Mouse (Mus musculus): ENCODE data around the gene Mrgprh. TPM values are rescaled to one million over a fixed set of nuclear protein-coding genes. Genes with fewer than 3 reads are reported as not detected.

The Mrgprh gene
- total and polyA plus RNA-seq, 3 experiments: 5.6 to 9.2 (median 5.7) TPM

DNA sequence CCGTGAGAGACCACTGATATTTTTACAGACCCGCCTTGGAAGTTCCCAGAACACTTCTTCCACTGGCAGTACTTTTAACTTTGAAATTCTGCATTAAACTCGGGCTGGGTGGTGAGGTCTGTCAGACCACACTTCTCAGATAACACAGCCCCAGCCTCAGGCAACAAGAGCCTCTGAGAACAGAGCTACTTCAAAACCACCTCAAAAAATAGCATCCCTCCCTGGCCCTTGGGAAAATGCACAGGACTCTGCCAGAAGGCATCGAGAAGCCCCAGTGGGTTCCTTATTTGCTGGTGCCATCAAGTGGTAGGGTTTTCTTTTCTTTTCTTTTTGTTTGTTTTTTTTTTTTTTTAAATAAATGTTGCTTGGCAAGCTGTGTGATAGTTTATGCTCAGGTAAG, 7.2 kb upstream of the Mrgprh start:
- WGBS: 14% methylated on average over 4 of the region's 4 CpGs
- Histone ChIP-seq H3K9ac (ENCODE audit: low read depth, low read length) (no peak overlapping the region), H3K79me2 (replicated peaks; ENCODE audit: control insufficient read depth, insufficient read depth, low read length) (no peaks in the 10 kb centered on the region), H3K4me1 (ENCODE audit: control insufficient read depth, insufficient read depth, low read length) (no peaks in the 10 kb centered on the region; the same call in 1 of the 2 replicates), H3K4me3 (no peak overlapping the region), H3K27ac (no peak overlapping the region), H3K36me3 (ENCODE audit: control insufficient read depth, insufficient read depth, low read length) (no peaks in the 10 kb centered on the region), H3K27me3 (ENCODE audit: control insufficient read depth, insufficient read depth, low read length) (no peaks in the 10 kb centered on the region)
- TF ChIP-seq EP300 (IDR thresholded peaks at IDR 0.05; ENCODE audit: insufficient read depth, low read depth, low read length): no peak
- no peak for TF ChIP-seq CTCF (IDR thresholded peaks at IDR 0.05)
- TF ChIP-seq POLR2A (IDR thresholded peaks at IDR 0.05; ENCODE audit: insufficient read depth, low read depth, low read length): no peak
- DNase-seq: no peak
- intact Hi-C loops (cut with DNase I): loop anchor here (10.0 kb wide), 1 partner anchor 454 kb away; no protein-coding TSS in a partner anchor

GRCm38 (mm10) chr17:12872275-12873028, 3.4 kb upstream of the Mrgprh start:
- Histone ChIP-seq H3K9ac (ENCODE audit: low read depth, low read length) (no peak overlapping the region), H3K27me3 (ENCODE audit: control insufficient read depth, insufficient read depth, low read length) (no peaks in the 10 kb centered on the region), H3K4me1 (ENCODE audit: control insufficient read depth, insufficient read depth, low read length) (no peaks in the 10 kb centered on the region), H3K36me3 (ENCODE audit: control insufficient read depth, insufficient read depth, low read length) (no peaks in the 10 kb centered on the region), H3K79me2 (replicated peaks; ENCODE audit: control insufficient read depth, insufficient read depth, low read length) (no peaks in the 10 kb centered on the region), H3K4me3 (no peak overlapping the region), H3K27ac (no peak overlapping the region)
- 73% methylated on average over 16 of the region's 16 CpGs for WGBS
- TF ChIP-seq POLR2A (IDR thresholded peaks at IDR 0.05; ENCODE audit: insufficient read depth, low read depth, low read length): no peak
- no peak for TF ChIP-seq CTCF (IDR thresholded peaks at IDR 0.05)
- no peak for TF ChIP-seq EP300 (IDR thresholded peaks at IDR 0.05; ENCODE audit: insufficient read depth, low read depth, low read length)
- DNase-seq: no peak
- intact Hi-C loops (cut with DNase I): no loop called here

GRCm38 (mm10) chr17:12880178-12880577, 4.3 kb downstream of the Mrgprh start:
- peak; percentile 75 to 79 for DNase-seq
- intact Hi-C loops (cut with DNase I): loop anchor here (2.0 to 5.0 kb wide), 2 partner anchors 117 to 132 kb away; no protein-coding TSS in a partner anchor
- Histone ChIP-seq H3K27ac (peak overlapping the region; percentile 36; the same call in 1 of the 2 replicates), H3K4me3 (peak overlapping the region; percentile 20; the same call in 1 of the 2 replicates), H3K79me2 (replicated peaks; ENCODE audit: control insufficient read depth, insufficient read depth, low read length) (no peaks in the 10 kb centered on the region), H3K36me3 (ENCODE audit: control insufficient read depth, insufficient read depth, low read length) (no peaks in the 10 kb centered on the region), H3K4me1 (ENCODE audit: control insufficient read depth, insufficient read depth, low read length) (peaks cover 2% of the 10 kb centered on the region; the same call in 1 of the 2 replicates), H3K9ac (ENCODE audit: low read depth, low read length) (peak overlapping the region; percentile 37; the same call in 1 of the 2 replicates), H3K27me3 (ENCODE audit: control insufficient read depth, insufficient read depth, low read length) (no peaks in the 10 kb centered on the region)
- WGBS: 2% methylated on average over 14 of the region's 14 CpGs
- TF ChIP-seq EP300 (IDR thresholded peaks at IDR 0.05; ENCODE audit: insufficient read depth, low read depth, low read length) (0 out of 2 replicates have a peak, but pooled peaks have one; percentile 22), POLR2A (IDR thresholded peaks at IDR 0.05; ENCODE audit: insufficient read depth, low read depth, low read length) (no peak), CTCF (IDR thresholded peaks at IDR 0.05) (peak; percentile 90)

DNA sequence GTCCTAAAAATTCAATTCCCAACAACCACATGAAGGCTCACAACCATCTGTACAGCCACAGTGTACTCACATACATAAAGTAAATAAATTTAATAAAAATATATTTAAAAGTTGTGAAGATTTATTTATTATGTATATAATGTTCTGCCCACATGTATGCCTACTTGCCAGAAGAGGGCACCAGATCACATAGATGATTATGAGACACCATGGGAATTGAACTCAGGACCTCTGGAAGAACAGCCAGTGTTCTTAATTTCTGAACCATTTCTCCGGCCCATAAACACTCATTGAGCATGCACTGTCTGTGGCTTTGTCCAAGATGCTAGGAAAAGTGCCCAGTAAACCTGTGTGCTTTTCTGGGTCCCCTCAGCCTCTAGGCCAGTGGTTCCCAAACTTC, 5.4 kb downstream of the Mrgprh start:
- no peak for DNase-seq
- no peaks in the 10 kb centered on the region for H3K27me3 ChIP-seq (ENCODE audit: control insufficient read depth, insufficient read depth, low read length)
- peak; percentile 32; the same call in 1 of the 2 replicates for TF ChIP-seq CTCF (IDR thresholded peaks at IDR 0.05)
- no peak for TF ChIP-seq EP300 (IDR thresholded peaks at IDR 0.05; ENCODE audit: insufficient read depth, low read depth, low read length)
- intact Hi-C loops (cut with DNase I): loop anchor here (2.0 to 5.0 kb wide), 2 partner anchors 116 to 131 kb away; no protein-coding TSS in a partner anchor
- H3K4me3 ChIP-seq: no peak overlapping the region
- no peak overlapping the region for H3K9ac ChIP-seq (ENCODE audit: low read depth, low read length)
- peaks cover 2% of the 10 kb centered on the region; the same call in 1 of the 2 replicates for H3K4me1 ChIP-seq (ENCODE audit: control insufficient read depth, insufficient read depth, low read length)
- no peak overlapping the region for H3K27ac ChIP-seq
- H3K36me3 ChIP-seq (ENCODE audit: control insufficient read depth, insufficient read depth, low read length): no peaks in the 10 kb centered on the region
- no peaks in the 10 kb centered on the region for H3K79me2 ChIP-seq (replicated peaks; ENCODE audit: control insufficient read depth, insufficient read depth, low read length)
- 75% methylated on average over 1 of the region's 1 CpGs for WGBS

- 40% methylated on average over 6 of the region's 6 CpGs for WGBS
- Histone ChIP-seq H3K27me3 (ENCODE audit: control insufficient read depth, insufficient read depth, low read length) (no peaks in the 10 kb centered on the region), H3K79me2 (replicated peaks; ENCODE audit: control insufficient read depth, insufficient read depth, low read length) (no peaks in the 10 kb centered on the region), H3K27ac (peak overlapping the region; percentile 55), H3K4me3 (no peak overlapping the region), H3K36me3 (ENCODE audit: control insufficient read depth, insufficient read depth, low read length) (no peaks in the 10 kb centered on the region), H3K9ac (ENCODE audit: low read depth, low read length) (no peak overlapping the region), H3K4me1 (ENCODE audit: control insufficient read depth, insufficient read depth, low read length) (peaks cover 1% of the 10 kb centered on the region; the same call in 1 of the 2 replicates)
- intact Hi-C loops (cut with DNase I): no loop called here
- no peak for DNase-seq
- peak; percentile 12; the same call in 1 of the 2 replicates for TF ChIP-seq CTCF (IDR thresholded peaks at IDR 0.05)
- TF ChIP-seq EP300 (IDR thresholded peaks at IDR 0.05; ENCODE audit: insufficient read depth, low read depth, low read length): no peak
Observed at GRCm38 (mm10) chr17:12886620-12887019, 10.8 kb downstream of the Mrgprh start.
